Mouse (Mus musculus): Measurements from ENCODE around the gene Maml3.

Maml3 gene

DNA sequence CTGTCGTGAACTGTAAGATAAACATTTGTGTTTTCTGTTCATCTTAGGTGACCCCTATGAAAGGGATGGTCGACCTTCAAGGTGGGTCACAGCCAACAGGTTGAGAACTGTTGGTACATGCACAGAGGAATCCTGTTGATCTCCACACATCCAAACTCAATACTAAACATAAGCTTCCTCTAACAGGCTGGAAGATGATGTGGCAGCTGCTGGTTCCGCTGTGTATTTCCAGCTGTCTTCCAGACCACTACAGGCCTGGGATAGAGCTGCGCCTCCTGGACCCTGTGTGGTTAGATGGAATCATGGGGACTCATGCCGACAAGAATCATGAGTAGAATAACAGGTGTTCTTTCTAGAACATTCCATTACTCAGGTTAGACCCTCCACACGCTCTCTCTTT lies 101.2 kb downstream of the Maml3 start:
- no peak for DNase-seq (ENCODE audit: low read depth, low spot score)

DNA sequence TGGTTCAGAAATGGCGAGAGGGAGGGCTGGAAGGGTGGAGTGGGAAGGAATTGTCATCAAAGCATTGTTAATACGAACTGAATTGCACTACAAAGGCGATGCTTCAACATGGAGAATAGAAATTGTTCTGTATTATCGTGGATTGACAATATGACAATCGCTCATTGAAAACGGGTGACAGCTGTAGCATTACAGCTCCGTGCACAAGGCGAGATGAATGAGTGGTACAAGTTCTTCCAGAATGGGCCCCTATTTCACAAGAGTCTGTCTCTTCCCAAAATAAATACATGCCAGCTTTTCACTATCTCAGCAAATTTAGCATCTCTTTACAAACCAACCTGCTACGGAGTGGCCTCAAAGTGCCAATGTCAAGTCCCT lies 103.4 kb downstream of the Maml3 start:
- no peak for DNase-seq (ENCODE audit: low read depth, low spot score)

DNA sequence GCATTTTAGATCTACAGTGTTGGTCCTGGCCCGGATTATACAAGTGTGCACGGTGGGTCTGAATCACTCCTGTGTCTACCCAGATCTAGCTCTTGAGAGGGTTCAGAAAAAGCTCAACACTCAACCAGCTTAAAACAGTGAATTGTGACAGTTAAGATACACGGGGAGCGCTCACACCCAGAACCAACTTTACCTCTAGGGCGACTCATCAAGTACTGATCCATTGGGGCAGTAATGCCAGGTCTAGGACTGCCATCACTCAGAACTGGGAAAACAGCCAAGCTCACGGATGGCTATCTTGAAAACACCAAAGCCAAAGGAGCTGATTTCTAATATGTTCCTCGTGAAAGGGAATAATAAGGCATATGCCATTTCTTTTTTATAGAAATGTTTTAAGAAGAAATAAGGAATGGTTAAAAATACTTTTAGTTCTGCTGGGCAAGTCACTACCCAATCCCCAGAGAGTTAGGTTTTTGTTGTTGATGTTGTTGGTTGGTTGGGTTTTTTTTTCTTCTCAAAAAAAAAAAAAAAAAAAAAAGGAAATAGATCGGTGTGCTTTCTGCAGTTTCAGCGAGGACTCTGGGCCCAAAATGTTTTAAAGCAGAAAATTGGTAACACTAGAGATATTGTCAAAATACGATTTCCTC lies 103.9 kb downstream of the Maml3 start:
- DNase-seq (ENCODE audit: low read depth, low spot score): no peak

GRCm38 (mm10) chr3:51999671-52000437 lies 105.0 kb downstream of the Maml3 start:
- DNase-seq (ENCODE audit: low read depth, low spot score): no peak

DNA sequence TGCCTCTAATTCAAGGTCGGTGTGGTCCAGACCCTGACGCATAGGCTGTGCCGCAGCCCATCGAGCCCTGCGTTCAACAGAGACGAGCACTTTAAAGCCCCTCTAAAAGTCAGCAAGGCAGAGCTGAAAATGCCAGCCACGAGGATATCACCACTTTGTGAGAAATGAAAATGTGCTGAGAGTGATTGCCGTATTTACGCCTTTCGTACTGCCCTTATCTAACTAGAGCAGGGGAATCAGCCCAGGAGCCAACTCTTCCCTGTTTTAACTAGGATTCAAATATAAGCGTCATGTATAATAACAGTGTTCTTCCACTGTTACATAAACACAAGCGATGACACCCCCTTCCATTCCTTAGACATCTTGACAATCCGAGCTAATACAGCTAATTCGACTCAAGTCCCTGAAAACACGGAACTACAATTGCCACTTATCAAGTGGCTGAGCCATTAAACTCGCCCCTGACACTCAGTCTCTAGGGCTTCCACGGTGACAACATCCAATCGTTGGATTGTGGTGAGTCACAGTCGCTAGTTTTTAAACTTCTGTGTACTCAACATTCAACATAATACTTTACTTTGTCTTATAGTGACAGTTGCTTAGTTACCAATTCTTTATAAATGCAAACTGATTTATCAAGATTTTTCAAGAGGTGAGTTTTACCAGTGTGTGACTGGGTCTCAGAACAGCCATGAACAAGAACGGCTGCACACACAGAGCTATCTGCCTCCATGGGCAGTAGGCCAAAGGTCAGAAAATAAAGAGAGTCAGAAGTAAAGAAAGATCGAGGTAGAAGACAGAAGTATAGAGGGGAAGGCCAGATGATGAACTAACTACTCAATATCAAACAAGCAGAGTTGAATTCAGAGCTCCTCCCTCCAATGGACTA lies 106.1 kb downstream of the Maml3 start:
- no peak for DNase-seq (ENCODE audit: low read depth, low spot score)

GRCm38 (mm10) chr3:51997616-51998015 lies 107.3 kb downstream of the Maml3 start:
- no peak for DNase-seq (ENCODE audit: low read depth, low spot score)

- no peak for DNase-seq (ENCODE audit: low read depth, low spot score)
Observed at GRCm38 (mm10) chr3:51986507-51986906, 118.4 kb downstream of the Maml3 start.

- DNase-seq (ENCODE audit: low read depth, low spot score): no peak
Observed at GRCm38 (mm10) chr3:51981496-51981895, 123.4 kb downstream of the Maml3 start.

- no peak for DNase-seq (ENCODE audit: low read depth, low spot score)
Observed at GRCm38 (mm10) chr3:51977654-51978352, 127.1 kb downstream of the Maml3 start.

GRCm38 (mm10) chr3:51974601-51975000 lies 130.3 kb downstream of the Maml3 start:
- no peak for DNase-seq (ENCODE audit: low read depth, low spot score)

DNA sequence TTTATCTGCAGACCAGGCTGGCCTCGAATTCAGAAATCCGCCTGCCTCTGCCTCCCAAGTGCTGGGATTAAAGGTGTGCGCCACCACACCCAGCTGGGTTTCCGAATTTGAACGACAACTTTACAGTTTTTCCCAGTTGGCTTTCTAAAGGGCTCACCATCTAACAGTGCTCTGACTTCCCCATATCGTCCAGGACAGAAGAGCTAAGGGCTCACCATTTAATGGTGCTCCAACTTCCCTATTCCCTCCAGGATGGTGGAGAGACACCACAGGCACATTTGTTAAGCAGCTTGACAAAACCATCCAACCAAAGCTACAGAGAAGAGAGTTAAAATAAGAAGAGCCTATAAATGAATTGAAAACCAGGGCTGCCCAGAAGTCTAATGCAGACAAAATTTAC lies 130.7 kb downstream of the Maml3 start:
- DNase-seq (ENCODE audit: low read depth, low spot score): no peak

- no peak for DNase-seq (ENCODE audit: low read depth, low spot score)
Observed at GRCm38 (mm10) chr3:51972576-51972975, 132.3 kb downstream of the Maml3 start.

DNA sequence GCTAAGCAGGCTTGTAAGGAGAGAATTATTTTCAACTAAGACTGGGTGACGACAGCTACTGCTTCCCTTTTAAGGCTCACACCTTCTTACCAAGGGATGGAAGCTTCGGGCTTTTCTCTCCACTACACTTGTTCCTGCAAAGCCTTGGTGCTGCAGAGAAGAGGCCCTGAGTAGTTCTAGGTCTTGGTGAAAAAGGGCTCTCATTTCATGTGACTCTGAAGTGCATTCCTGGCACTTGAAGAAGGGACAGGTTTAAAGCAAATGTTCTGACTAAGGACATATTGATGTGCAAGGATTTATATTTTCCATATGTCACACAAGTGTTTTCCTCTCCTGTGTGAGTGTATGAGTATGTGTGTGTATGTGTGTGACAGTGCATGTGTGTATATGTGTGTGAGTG lies 134.4 kb downstream of the Maml3 start:
- DNase-seq (ENCODE audit: low read depth, low spot score): no peak

- no peak for DNase-seq (ENCODE audit: low read depth, low spot score)
Observed at GRCm38 (mm10) chr3:51969451-51969850, 135.4 kb downstream of the Maml3 start.

DNA sequence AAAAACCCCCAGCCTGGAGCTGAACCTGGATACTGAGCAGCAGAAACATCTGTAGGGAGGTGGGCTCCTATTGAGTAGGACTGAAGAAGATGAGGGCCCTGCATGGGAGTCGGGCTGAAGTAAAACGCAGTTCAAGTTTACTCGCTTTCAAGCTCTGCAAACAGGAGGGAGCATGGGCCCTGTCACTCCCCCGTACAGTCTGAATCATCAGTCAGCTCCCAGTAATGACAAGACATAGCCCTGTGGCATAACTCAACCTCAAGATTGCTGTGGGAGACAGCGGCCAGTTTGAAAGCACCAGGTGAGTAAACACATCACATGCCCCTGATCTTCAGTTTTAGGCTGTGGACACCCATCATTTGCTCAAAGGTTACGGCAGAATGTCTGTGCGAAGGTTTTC lies 139.0 kb downstream of the Maml3 start:
- no peak for DNase-seq (ENCODE audit: low read depth, low spot score)

GRCm38 (mm10) chr3:51965436-51965835 lies 139.4 kb downstream of the Maml3 start:
- no peak for DNase-seq (ENCODE audit: low read depth, low spot score)

GRCm38 (mm10) chr3:51965008-51965407 lies 139.9 kb downstream of the Maml3 start:
- DNase-seq (ENCODE audit: low read depth, low spot score): no peak

DNA sequence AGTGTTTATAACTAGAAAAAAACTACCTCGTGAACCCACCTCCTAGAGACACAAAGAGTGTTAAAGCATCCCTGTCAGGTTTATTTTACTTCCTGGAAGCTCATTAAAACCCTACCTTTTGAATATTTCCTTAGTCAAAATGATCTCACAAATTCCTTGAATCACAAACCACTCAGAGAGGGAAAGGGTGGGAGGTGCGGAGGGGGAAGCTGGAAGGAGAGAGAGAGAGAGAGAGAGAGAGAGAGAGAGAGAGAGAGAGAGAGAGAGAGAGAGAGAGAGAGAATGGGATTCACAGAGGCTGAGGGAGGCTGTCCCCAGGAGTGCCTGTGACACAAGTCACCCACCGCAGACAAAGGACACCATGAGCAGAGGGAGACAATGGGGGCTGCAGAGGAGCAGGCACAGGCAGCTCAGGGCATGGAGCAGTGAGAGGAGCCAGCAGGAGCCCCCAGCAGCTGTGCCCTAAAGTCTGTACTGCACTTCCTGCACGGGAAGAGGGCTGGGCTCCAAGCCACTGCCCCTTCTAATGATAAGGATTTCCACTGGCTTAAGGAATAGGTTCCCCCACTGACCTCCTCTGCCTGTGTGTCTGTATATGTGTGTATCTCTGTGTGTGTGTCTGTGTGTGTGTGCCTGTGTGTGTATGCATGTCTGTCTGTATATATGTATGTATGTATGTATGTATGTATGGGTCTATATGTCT lies 140.8 kb downstream of the Maml3 start:
- no peak for DNase-seq (ENCODE audit: low read depth, low spot score)

GRCm38 (mm10) chr3:51963151-51963791 lies 141.6 kb downstream of the Maml3 start:
- no peak for DNase-seq (ENCODE audit: low read depth, low spot score)

DNA sequence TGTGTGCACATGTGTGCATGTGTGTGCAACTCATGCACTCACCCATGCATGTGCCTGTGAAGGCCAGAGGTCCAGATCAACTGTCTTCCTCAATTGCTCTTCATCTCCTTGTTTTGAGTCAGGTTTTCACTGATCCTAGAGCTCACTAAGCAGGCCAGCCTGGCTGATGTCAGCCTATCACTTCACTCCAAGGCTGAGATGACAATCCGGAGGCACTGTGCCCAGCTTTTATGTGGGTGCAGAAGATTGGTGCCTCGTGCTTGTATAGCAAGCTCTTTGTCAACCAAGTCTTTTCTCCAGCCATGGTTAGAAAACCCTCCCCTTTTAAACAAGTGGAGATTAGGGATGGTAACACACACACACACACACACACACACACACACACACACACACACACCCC lies 146.1 kb downstream of the Maml3 start:
- no peak for DNase-seq (ENCODE audit: low read depth, low spot score)

GRCm38 (mm10) chr3:51954441-51954840 lies 150.4 kb downstream of the Maml3 start:
- DNase-seq (ENCODE audit: low read depth, low spot score): no peak

Data from brain, embryonic 18.5 days (tissue).